Mouse (Mus musculus): ENCODE results near the gene Gm49661.

Gene Gm49661

GRCm38 (mm10) chr8:84982499-84983011 lies 13.3 kb upstream of the Gm49661 start:
- DNase-seq = no peak

GRCm38 (mm10) chr8:84981644-84982498 lies 12.6 kb upstream of the Gm49661 start:
- peak; percentile 57 for DNase-seq

GRCm38 (mm10) chr8:84980622-84981358 lies 11.6 kb upstream of the Gm49661 start:
- DNase-seq = peak; percentile 93

GRCm38 (mm10) chr8:84979599-84980421 lies 10.6 kb upstream of the Gm49661 start:
- peak; percentile 95 for DNase-seq

GRCm38 (mm10) chr8:84978248-84978940 lies 9.2 kb upstream of the Gm49661 start, which contains the start of gene Junb:
Junb (minus strand) TSS chr8:84978718.
- peak; percentile 97 for DNase-seq

- DNase-seq = peak; percentile 75
Observed at GRCm38 (mm10) chr8:84977435-84978247, 8.4 kb upstream of the Gm49661 start.

GRCm38 (mm10) chr8:84976763-84977434 lies 7.7 kb upstream of the Gm49661 start:
- no peak for DNase-seq

- peak; percentile 97 for DNase-seq
Observed at GRCm38 (mm10) chr8:84976031-84976762, 7.0 kb upstream of the Gm49661 start.

GRCm38 (mm10) chr8:84975434-84975833 lies 6.2 kb upstream of the Gm49661 start:
- peak; percentile 72 for DNase-seq

- DNase-seq = no peak
Observed at GRCm38 (mm10) chr8:84974543-84975142, 5.4 kb upstream of the Gm49661 start.

- DNase-seq = peak; percentile 63
Observed at GRCm38 (mm10) chr8:84973803-84974542, 4.7 kb upstream of the Gm49661 start.

- no peak for DNase-seq
Observed at GRCm38 (mm10) chr8:84973079-84973478, 3.8 kb upstream of the Gm49661 start.

GRCm38 (mm10) chr8:84970913-84971312 lies 1.7 kb upstream of the Gm49661 start:
- no peak for DNase-seq

GRCm38 (mm10) chr8:84970135-84970790 lies 1.0 kb upstream of the Gm49661 start:
- DNase-seq = no peak

- no peak for DNase-seq
Observed at GRCm38 (mm10) chr8:84968650-84969049, 583 bp downstream of the Gm49661 start.

GRCm38 (mm10) chr8:84967532-84968304 lies 1.5 kb downstream of the Gm49661 start:
- DNase-seq = no peak

- no peak for DNase-seq
Observed at GRCm38 (mm10) chr8:84966603-84967002, 2.6 kb downstream of the Gm49661 start.
